Mouse (Mus musculus) kidney, postnatal 0 days (tissue): Measurements from ENCODE around the gene H2al3. TPM values are rescaled to one million over a fixed set of nuclear protein-coding genes. Genes with fewer than 3 reads are reported as not detected.

Experiments
- ATAC-seq: fragments of 200-750 bp; cut with Nextera tagmentation; replicated peaks from 2 replicates; pipeline ENCODE4 v1.8.0; 2017; ENCODE audit warnings: low read depth, moderate number of reproducible peaks, moderate TSS enrichment, moderate library complexity; ENCODE audit not compliant: low FRiP score
- DNase-seq: peaks from one replicate; pipeline ENCODE4 v3.0.0-alpha.2; 2016; ENCODE audit warnings: low spot score
- H3K27ac ChIP-seq: fragments of 300-500 bp; sonication (generic); 2 replicates; pipeline ENCODE4 v1.5.1; 2014; ENCODE audit warnings: mild to moderate bottlenecking
- H3K27me3 ChIP-seq: fragments of 300-500 bp; sonication (generic); 2 replicates; pipeline ENCODE4 v1.6.1; 2014; ENCODE audit warnings: low read length, mixed read lengths; ENCODE audit not compliant: insufficient read depth
- H3K36me3 ChIP-seq: fragments of 300-500 bp; sonication (generic); 2 replicates; pipeline ENCODE4 v1.6.1; 2014; ENCODE audit warnings: low read length, mixed read lengths; ENCODE audit not compliant: insufficient read depth
- H3K4me1 ChIP-seq: fragments of 300-500 bp; sonication (generic); replicated peaks from 2 replicates; pipeline ENCODE4 v1.6.1; 2014; ENCODE audit warnings: antibody characterized with exemption, low read length, mixed read lengths; ENCODE audit not compliant: insufficient read depth
- H3K4me2 ChIP-seq: fragments of 300-500 bp; sonication (generic); 2 replicates; pipeline ENCODE4 v1.6.1; 2014; ENCODE audit warnings: mild to moderate bottlenecking, low read length, moderate library complexity, mixed read lengths
- H3K4me3 ChIP-seq: fragments of 300-500 bp; sonication (generic); replicated peaks from 2 replicates; pipeline ENCODE4 v1.5.1; 2014; ENCODE audit warnings: low read depth, low read length
- H3K9ac ChIP-seq: fragments of 300-500 bp; sonication (generic); 2 replicates; pipeline ENCODE4 v1.6.1; 2014; ENCODE audit warnings: low read depth, low read length
- H3K9me3 ChIP-seq: fragments of 300-500 bp; sonication (generic); replicated peaks from 2 replicates; pipeline ENCODE4 v1.6.1; 2016; ENCODE audit warnings: low read length, inconsistent platforms, mixed read lengths
- CTCF ChIP-seq: IDR thresholded peaks from 2 replicates; pipeline ENCODE4 v1.5.1; 2016; ENCODE audit warnings: antibody characterized with exemption, low read depth, mild to moderate bottlenecking, moderate library complexity
- WGBS: fragments of 180-500 bp; shearing (Covaris S2); extraction: QIAGEN DNeasy Blood & Tissue Kit; methylation state at CpG from one replicate; pipeline ENCODE4 v1.1.7; 2014; 5-methylcytosine and 5-hydroxymethylcytosine counted together
- polyA plus RNA-seq: library from polyadenylated mRNA; unstranded; fragments of >200 nt; fragmentation: Nextera tagmentation; extraction: Ambion mirVana; gene quantifications from 2 replicates; pipeline ENCODE4 v1.2.1, GENCODE M21; 2015

Gene H2al3
- polyA plus RNA-seq, 1 experiment from 2014 or later, result not detected

GRCm38 (mm10) chrX:9885322-9885721 lies 35.8 kb downstream of the H2al3 start, which contains the start of gene Sytl5:
Gene Sytl5, plus strand, starts transcription at chrX:9885622.
- no peaks in the 10 kb centered on the region for H3K36me3 ChIP-seq

More at GRCm38 (mm10) chrX:9885322-9885721, 35.8 kb downstream of the H2al3 start, which contains the start of gene Sytl5:
- H3K27ac ChIP-seq, result no peak within 1 kb of the TSS
- DNase-seq (no peak), ATAC-seq (no peak)
- 61% methylated on average over 2 of the region's 2 CpGs for WGBS
- H3K9me3 ChIP-seq, result no peaks in the 10 kb centered on the region
- H3K4me3 ChIP-seq, result no peak within 1 kb of the TSS
- H3K4me1 ChIP-seq, result no peaks in the 10 kb centered on the region
- H3K4me2 ChIP-seq, result no peak within 1 kb of the TSS
- no peak for TF ChIP-seq CTCF
- no peaks in the 10 kb centered on the region for H3K27me3 ChIP-seq
- no peak within 1 kb of the TSS for H3K9ac ChIP-seq

Other genes with a start within 250 kb of the H2al3 start
- gene Dynlt3, start 186.7 kb upstream of the H2al3 start, polyA plus RNA-seq, result 84.6 and 91.8 TPM in 2 replicates
- gene Hypm, start 2.8 kb upstream of the H2al3 start, polyA plus RNA-seq, result not detected in 2 replicates
- 0.69 and 0.75 TPM in 2 replicates for gene Sytl5, start 35.9 kb downstream of the H2al3 start, polyA plus RNA-seq